Mouse (Mus musculus) ES-E14 (cell line): ENCODE measurements around the gene Zfp821. TPM values are rescaled to one million over a fixed set of nuclear protein-coding genes. Genes with fewer than 3 reads are reported as not detected.

Experiments
- DNase-seq: peaks from one replicate; pipeline ENCODE4 v3.0.0-alpha.2; 2013; ENCODE audit warnings: low read depth, low spot score
- H3K27ac ChIP-seq: 2 replicates; pipeline ENCODE4 v1.5.1; 2012; ENCODE audit warnings: low read depth, mild to moderate bottlenecking, low read length, moderate library complexity, mixed read lengths; ENCODE audit not compliant: poor library complexity, insufficient read depth, severe bottlenecking
- H3K36me3 ChIP-seq: 2 replicates; pipeline ENCODE4 v1.6.1; 2012; ENCODE audit warnings: mild to moderate bottlenecking, low read length, moderate library complexity, mixed read lengths; ENCODE audit not compliant: control insufficient read depth, poor library complexity, insufficient read depth, severe bottlenecking
- H3K4me1 ChIP-seq, 2 experiments: fragments of 150-350 bp in 1 of 2; sonication (generic) in 1 of 2; 2 replicates each; pipeline ENCODE4 v1.6.1; 2012; ENCODE audit warnings: low read length in 2 of 2, mild to moderate bottlenecking in 1 of 2, mixed read lengths in 1 of 2; ENCODE audit not compliant: control insufficient read depth in 2 of 2, insufficient read depth in 2 of 2, poor library complexity in 1 of 2
- H3K4me3 ChIP-seq, 2 experiments: fragments of 150-350 bp in 1 of 2; sonication (generic) in 1 of 2; 2 replicates each; pipeline ENCODE4 v1.5.1; 2012; ENCODE audit warnings: low read length in 2 of 2, low read depth in 1 of 2, mild to moderate bottlenecking in 1 of 2, mixed read lengths in 1 of 2; ENCODE audit not compliant: insufficient read depth in 1 of 2, poor library complexity in 1 of 2, severe bottlenecking in 1 of 2
- H3K9ac ChIP-seq: 2 replicates; pipeline ENCODE4 v1.6.1; 2012; ENCODE audit warnings: low read depth, mild to moderate bottlenecking, low read length, mixed read lengths; ENCODE audit not compliant: poor library complexity, insufficient read depth, severe bottlenecking
- H3K9me3 ChIP-seq: fragments of 150-350 bp; sonication (generic); 2 replicates; pipeline ENCODE4 v1.6.1; 2012; ENCODE audit warnings: low read depth, mild to moderate bottlenecking, low read length; ENCODE audit not compliant: control insufficient read depth, insufficient read depth
- CHD2 ChIP-seq: IDR thresholded peaks from 2 replicates; pipeline ENCODE4 v1.6.1; 2014; ENCODE audit warnings: mild to moderate bottlenecking, low read depth, low read length, inconsistent platforms
- HCFC1 ChIP-seq: IDR thresholded peaks from 2 replicates; pipeline ENCODE4 v1.6.1; 2012; ENCODE audit warnings: low read length, inconsistent platforms, borderline replicate concordance; ENCODE audit not compliant: insufficient read depth
- MAFK ChIP-seq: IDR thresholded peaks from 2 replicates; pipeline ENCODE4 v1.6.1; 2014; ENCODE audit warnings: mild to moderate bottlenecking, low read depth, low read length, inconsistent platforms; ENCODE audit not compliant: insufficient read depth
- ZC3H11A ChIP-seq: IDR thresholded peaks from 2 replicates; pipeline ENCODE4 v1.6.1; 2012; ENCODE audit warnings: low read depth, mild to moderate bottlenecking, inconsistent platforms, low read length, borderline replicate concordance
- ZNF384 ChIP-seq: IDR thresholded peaks from 2 replicates; pipeline ENCODE4 v1.6.1; 2012; ENCODE audit warnings: low read depth, low read length, inconsistent platforms
- in situ Hi-C, 2 experiments: fragments of 600-800 bp; cut with MboI; formaldehyde crosslinking; loops; one replicate each; pipeline ENCODE4 v1.15.1; 2025; ENCODE audit warnings: low sequenced_read_pairs in 2 of 2, inconsistent platforms in 1 of 2; ENCODE audit not compliant: unreplicated experiment in 2 of 2
- total RNA-seq: library from RNA; depleted of rRNA; stranded (reverse); fragments of 300-350 nt; gene quantifications from 2 replicates; pipeline ENCODE4 v1.2.3, GENCODE M21; 2012

Gene Zfp821
- total RNA-seq, 1 experiment = 8.7 TPM

DNA sequence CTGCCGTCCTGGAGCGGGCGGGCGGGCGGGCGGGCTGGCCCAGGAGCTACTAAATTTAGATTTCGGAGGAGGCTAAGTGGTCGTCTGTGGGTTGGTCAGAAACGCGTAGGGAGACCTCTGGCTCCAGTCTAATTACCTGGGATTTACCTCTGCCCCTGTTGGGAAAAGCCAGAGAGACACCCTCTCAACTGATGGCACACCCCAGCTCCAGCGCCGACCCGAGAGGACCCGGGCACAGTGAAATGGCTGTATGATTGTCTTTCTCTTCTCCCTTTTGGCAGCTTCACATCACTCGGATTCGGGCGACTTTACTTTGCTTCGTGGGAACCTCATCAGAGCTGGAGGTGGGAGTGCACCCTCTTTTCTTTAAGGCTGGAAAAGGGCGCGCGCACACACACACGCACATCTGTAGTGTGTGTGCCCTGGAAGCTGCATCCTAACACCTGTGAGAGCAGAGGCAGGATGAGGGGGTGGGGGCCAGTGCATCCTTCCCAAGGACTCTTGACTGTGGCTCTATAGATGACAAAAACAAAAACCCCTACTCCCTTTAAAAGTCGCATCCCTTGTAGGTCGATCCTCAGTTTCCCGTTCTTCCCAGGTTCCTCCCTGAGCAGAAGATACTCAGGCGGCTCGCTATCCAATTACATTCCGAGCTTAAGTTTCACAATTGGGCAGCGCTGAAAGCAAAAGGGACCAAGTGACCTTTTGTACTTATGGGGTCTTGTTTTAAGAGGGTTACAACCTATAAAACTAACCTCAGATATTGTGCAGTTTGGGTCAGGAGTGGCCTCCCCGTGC lies 929 bp downstream of the Zfp821 start:
- Histone ChIP-seq H3K9me3 (no peaks in the 10 kb centered on the region), H3K36me3 (peaks cover 5% of the 10 kb centered on the region), H3K4me3 (peak overlapping the region; percentile 87 to 98), H3K27ac (no peak overlapping the region), H3K9ac (peak overlapping the region; percentile 33; the same call in 1 of the 2 replicates), H3K4me1 (peaks cover 0 to 5% of the 10 kb centered on the region in 2 experiments; a peak in 2 of 4 replicates)
- in situ Hi-C loops = no loop called here
- DNase-seq = peak; percentile 20
- TF ChIP-seq ZNF384 (no peak), CHD2 (no peak), HCFC1 (no peak), MAFK (no peak), ZC3H11A (no peak)

GRCm38 (mm10) chr8:109706874-109707237 lies 1.5 kb downstream of the Zfp821 start:
- Histone ChIP-seq H3K9me3 (no peaks in the 10 kb centered on the region), H3K9ac (no peak overlapping the region), H3K4me1 (peaks cover 0 to 5% of the 10 kb centered on the region in 2 experiments; a peak in 2 of 4 replicates), H3K36me3 (peaks cover 5% of the 10 kb centered on the region), H3K27ac (no peak overlapping the region), H3K4me3 (no peak overlapping the region; a peak in 1 of 4 replicates)
- TF ChIP-seq ZC3H11A = peak; percentile 28; the same call in 1 of the 2 replicates
- no peak for TF ChIP-seq MAFK
- TF ChIP-seq ZNF384 = no peak
- peak; percentile 74 for DNase-seq
- in situ Hi-C loops = no loop called here

DNA sequence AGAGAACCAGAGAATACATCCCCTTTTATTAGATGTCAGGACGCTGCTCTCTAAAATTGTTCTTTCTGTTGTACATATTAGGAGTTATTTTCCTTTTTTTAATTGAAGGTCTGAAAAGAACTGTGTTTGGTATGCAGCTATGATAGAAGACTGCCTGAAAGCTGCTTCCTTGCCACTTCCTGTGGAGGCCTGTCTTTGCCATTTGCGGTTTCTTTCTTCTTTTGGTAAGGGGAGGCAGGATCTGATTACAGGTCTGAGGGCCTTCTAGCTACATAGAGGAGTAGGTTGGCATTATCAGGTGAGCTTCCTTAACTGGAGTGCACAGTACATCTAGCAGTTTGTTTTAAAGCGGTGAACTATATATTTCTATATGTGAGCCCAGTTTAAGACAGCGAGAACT lies 2.6 kb downstream of the Zfp821 start:
- DNase-seq = no peak
- Histone ChIP-seq H3K4me1 (peaks cover 0 to 5% of the 10 kb centered on the region in 2 experiments; a peak in 2 of 4 replicates), H3K9me3 (no peaks in the 10 kb centered on the region), H3K36me3 (peaks cover 7% of the 10 kb centered on the region), H3K4me3 (no peak overlapping the region), H3K27ac (no peak overlapping the region), H3K9ac (no peak overlapping the region)
- in situ Hi-C loops = no loop called here
- TF ChIP-seq ZNF384 (no peak), CHD2 (no peak), HCFC1 (no peak), ZC3H11A (no peak), MAFK (no peak)

- no peak overlapping the region for H3K27ac ChIP-seq
- H3K4me3 ChIP-seq = no peak overlapping the region
- no peak for DNase-seq
- H3K36me3 ChIP-seq = peaks cover 11% of the 10 kb centered on the region
- no peaks in the 10 kb centered on the region for H3K4me1 ChIP-seq
- no peak overlapping the region for H3K9ac ChIP-seq
- no peak for TF ChIP-seq HCFC1
- TF ChIP-seq CHD2 = no peak
- TF ChIP-seq MAFK = no peak
- TF ChIP-seq ZC3H11A = no peak
- no peak for TF ChIP-seq ZNF384
- no peaks in the 10 kb centered on the region for H3K9me3 ChIP-seq
- in situ Hi-C loops = no loop called here
Measured at GRCm38 (mm10) chr8:109712521-109712920, 7.2 kb downstream of the Zfp821 start.
